Mouse (Mus musculus): ENCODE measurements around the gene Klc4. TPM values are rescaled to one million over a fixed set of nuclear protein-coding genes. Genes with fewer than 3 reads are reported as not detected.

Klc4 gene
- polyA plus RNA-seq, 1 experiment from 2014 or later = 23.4 TPM

GRCm38 (mm10) chr17:46678416-46678815, 32.6 kb upstream of the Klc4 start, which contains the start of gene Mea1:
TSS of gene Mea1 (plus strand) at chr17:46678793.
- ATAC-seq (ENCODE audit: insufficient number of reproducible peaks, low FRiP score, low TSS enrichment, low read depth) = no peak
- Histone ChIP-seq H3K4me1 (peaks cover 44% of the 10 kb centered on the region), H3K9me3 (replicated peaks) (no peaks in the 10 kb centered on the region), H3K27me3 (no peaks in the 10 kb centered on the region), H3K9ac (peak within 1 kb of the TSS; percentile 78; the same call in 1 of the 2 replicates), H3K4me3 (replicated peaks) (peak within 1 kb of the TSS; percentile 90), H3K27ac (replicated peaks) (peak within 1 kb of the TSS; percentile 93; the same call in 1 of the 2 replicates), H3K36me3 (peaks cover 45% of the 10 kb centered on the region), H3K4me2 (replicated peaks) (peak within 1 kb of the TSS; percentile 80)
- 79% methylated on average over 8 of the region's 9 CpGs for WGBS

GRCm38 (mm10) chr17:46674530-46675283, 28.9 kb upstream of the Klc4 start:
- ATAC-seq (ENCODE audit: insufficient number of reproducible peaks, low FRiP score, low TSS enrichment, low read depth) = peak; percentile 49

GRCm38 (mm10) chr17:46673850-46674529, 28.2 kb upstream of the Klc4 start, which contains the start of gene Rrp36:
TSS of gene Rrp36 (minus strand) at chr17:46674352.
- peak; percentile 94 for ATAC-seq (ENCODE audit: insufficient number of reproducible peaks, low FRiP score, low TSS enrichment, low read depth)
- H3K27me3 ChIP-seq = no peaks in the 10 kb centered on the region
- peak within 1 kb of the TSS; percentile 96 for H3K27ac ChIP-seq (replicated peaks)
- no peaks in the 10 kb centered on the region for H3K9me3 ChIP-seq (replicated peaks)
- H3K4me3 ChIP-seq (replicated peaks) = peak within 1 kb of the TSS; percentile 73
- peaks cover 34% of the 10 kb centered on the region for H3K4me1 ChIP-seq
- H3K4me2 ChIP-seq (replicated peaks) = peak within 1 kb of the TSS; percentile 73
- under 1% methylated on average over 43 of the region's 43 CpGs for WGBS
- H3K36me3 ChIP-seq = peaks cover 60% of the 10 kb centered on the region
- peak within 1 kb of the TSS; percentile 69 for H3K9ac ChIP-seq

More at GRCm38 (mm10) chr17:46674530-46675283, 28.9 kb upstream of the Klc4 start:
- Histone ChIP-seq H3K9ac (peak overlapping the region; percentile 40; the same call in 1 of the 2 replicates), H3K27ac (replicated peaks) (peak overlapping the region; percentile 96), H3K4me1 (peaks cover 41% of the 10 kb centered on the region), H3K36me3 (peaks cover 54% of the 10 kb centered on the region), H3K4me2 (replicated peaks) (peak overlapping the region; percentile 73), H3K9me3 (replicated peaks) (no peaks in the 10 kb centered on the region), H3K27me3 (no peaks in the 10 kb centered on the region), H3K4me3 (replicated peaks) (peak overlapping the region; percentile 73)
- 17% methylated on average over 15 of the region's 15 CpGs for WGBS

DNA sequence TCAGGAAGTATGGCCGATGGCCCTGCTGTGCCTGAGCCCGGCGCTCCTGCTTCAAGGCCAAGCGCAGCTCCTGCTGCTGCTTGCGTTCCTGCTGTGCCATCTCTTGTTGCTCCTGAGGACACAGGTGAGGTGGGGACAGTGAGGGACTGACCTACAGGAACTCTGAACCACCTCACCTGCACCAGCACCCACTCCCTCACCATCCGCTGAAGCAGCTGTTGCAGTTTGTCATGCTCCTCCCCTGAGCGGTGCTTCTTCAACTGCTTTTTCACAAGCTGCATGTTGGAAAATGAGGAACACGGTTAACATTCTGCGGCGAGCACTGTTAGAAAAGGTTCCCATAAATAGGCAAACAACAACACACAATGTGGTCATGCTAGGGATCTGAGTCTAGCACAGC, 24.1 kb upstream of the Klc4 start:
- no peaks in the 10 kb centered on the region for H3K9me3 ChIP-seq (replicated peaks)
- H3K4me1 ChIP-seq = peaks cover 18% of the 10 kb centered on the region
- H3K9ac ChIP-seq = no peak overlapping the region
- no peak overlapping the region for H3K4me2 ChIP-seq (replicated peaks)
- H3K27ac ChIP-seq (replicated peaks) = no peak overlapping the region
- no peak overlapping the region for H3K4me3 ChIP-seq (replicated peaks)
- no peak for ATAC-seq (ENCODE audit: insufficient number of reproducible peaks, low FRiP score, low TSS enrichment, low read depth)
- WGBS = 95% methylated on average over 10 of the region's 10 CpGs
- H3K27me3 ChIP-seq = no peaks in the 10 kb centered on the region
- H3K36me3 ChIP-seq = peaks cover 55% of the 10 kb centered on the region

- H3K4me2 ChIP-seq (replicated peaks) = no peak overlapping the region
- no peak overlapping the region for H3K27ac ChIP-seq (replicated peaks)
- H3K4me1 ChIP-seq = peaks cover 2% of the 10 kb centered on the region; the same call in 1 of the 2 replicates
- H3K36me3 ChIP-seq = peaks cover 73% of the 10 kb centered on the region
- no peaks in the 10 kb centered on the region for H3K9me3 ChIP-seq (replicated peaks)
- 92% methylated on average over 16 of the region's 16 CpGs for WGBS
- H3K9ac ChIP-seq = no peak overlapping the region
- no peak overlapping the region for H3K4me3 ChIP-seq (replicated peaks)
- no peak for ATAC-seq (ENCODE audit: insufficient number of reproducible peaks, low FRiP score, low TSS enrichment, low read depth)
- no peaks in the 10 kb centered on the region for H3K27me3 ChIP-seq
These were observed 21.9 kb upstream of the Klc4 start for GRCm38 (mm10) chr17:46667712-46668111.

DNA sequence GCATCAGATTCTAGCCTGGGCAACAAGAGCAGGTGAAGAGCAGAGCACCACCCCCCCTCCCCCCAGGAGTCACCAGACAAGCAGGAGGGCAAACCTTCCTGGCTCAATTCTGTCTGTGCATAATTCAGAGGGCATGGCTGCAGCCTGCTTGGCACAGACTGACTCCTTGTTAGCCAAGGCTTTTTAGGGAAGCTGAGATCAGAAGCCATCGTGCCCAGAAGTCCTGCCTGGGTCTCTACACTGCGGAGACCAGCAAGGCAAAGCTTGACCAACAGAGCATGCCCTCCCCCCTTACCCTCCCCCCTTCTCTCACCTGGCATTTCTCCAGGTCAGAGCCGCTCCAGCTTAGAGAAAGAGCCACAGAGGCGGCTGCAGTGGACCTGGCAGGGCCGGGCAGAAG, 16.9 kb upstream of the Klc4 start:
- Histone ChIP-seq H3K27ac (replicated peaks) (no peak overlapping the region), H3K9ac (no peak overlapping the region), H3K4me3 (replicated peaks) (no peak overlapping the region), H3K4me2 (replicated peaks) (no peak overlapping the region), H3K36me3 (peaks cover 91% of the 10 kb centered on the region), H3K9me3 (replicated peaks) (no peaks in the 10 kb centered on the region), H3K27me3 (no peaks in the 10 kb centered on the region), H3K4me1 (no peaks in the 10 kb centered on the region)
- no peak for ATAC-seq (ENCODE audit: insufficient number of reproducible peaks, low FRiP score, low TSS enrichment, low read depth)
- 89% methylated on average over 5 of the region's 5 CpGs for WGBS

- Histone ChIP-seq H3K36me3 (peaks cover 94% of the 10 kb centered on the region), H3K9ac (no peak overlapping the region), H3K27me3 (no peaks in the 10 kb centered on the region), H3K27ac (replicated peaks) (no peak overlapping the region), H3K9me3 (replicated peaks) (no peaks in the 10 kb centered on the region), H3K4me1 (no peaks in the 10 kb centered on the region), H3K4me3 (replicated peaks) (no peak overlapping the region), H3K4me2 (replicated peaks) (no peak overlapping the region)
- WGBS = 90% methylated on average over 12 of the region's 12 CpGs
- no peak for ATAC-seq (ENCODE audit: insufficient number of reproducible peaks, low FRiP score, low TSS enrichment, low read depth)
These were observed 16.2 kb upstream of the Klc4 start for GRCm38 (mm10) chr17:46661981-46662380.

DNA sequence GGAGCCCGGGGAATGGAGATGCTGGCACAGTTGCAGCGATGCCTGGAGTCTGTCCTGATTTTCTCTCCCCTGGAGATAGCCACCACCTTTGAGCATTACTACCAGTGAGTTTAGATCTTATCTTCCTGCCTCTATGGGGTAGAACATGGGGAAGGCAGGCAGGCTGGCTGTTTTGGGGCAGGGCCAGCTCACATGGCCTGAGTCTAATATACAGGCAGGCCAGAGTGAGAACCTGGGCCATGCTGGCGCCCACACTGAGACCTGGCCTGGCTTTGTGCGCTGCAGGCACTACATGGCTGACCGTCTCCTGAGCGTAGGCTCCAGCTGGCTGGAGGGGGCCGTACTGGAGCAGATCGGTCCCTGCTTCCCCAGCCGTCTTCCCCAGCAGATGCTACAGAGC, 15.5 kb upstream of the Klc4 start:
- H3K9ac ChIP-seq = no peak overlapping the region
- H3K27me3 ChIP-seq = no peaks in the 10 kb centered on the region
- H3K9me3 ChIP-seq (replicated peaks) = no peaks in the 10 kb centered on the region
- H3K27ac ChIP-seq (replicated peaks) = no peak overlapping the region
- H3K4me2 ChIP-seq (replicated peaks) = no peak overlapping the region
- ATAC-seq (ENCODE audit: insufficient number of reproducible peaks, low FRiP score, low TSS enrichment, low read depth) = no peak
- WGBS = 90% methylated on average over 9 of the region's 9 CpGs
- no peaks in the 10 kb centered on the region for H3K4me1 ChIP-seq
- no peak overlapping the region for H3K4me3 ChIP-seq (replicated peaks)
- H3K36me3 ChIP-seq = peaks cover 94% of the 10 kb centered on the region

GRCm38 (mm10) chr17:46656054-46656453, 10.2 kb upstream of the Klc4 start:
- H3K9me3 ChIP-seq (replicated peaks) = no peaks in the 10 kb centered on the region
- no peak overlapping the region for H3K27ac ChIP-seq (replicated peaks)
- H3K4me2 ChIP-seq (replicated peaks) = no peak overlapping the region
- H3K4me1 ChIP-seq = peaks cover 35% of the 10 kb centered on the region
- peaks cover 82% of the 10 kb centered on the region for H3K36me3 ChIP-seq
- no peak for ATAC-seq (ENCODE audit: insufficient number of reproducible peaks, low FRiP score, low TSS enrichment, low read depth)
- WGBS = 85% methylated on average over 6 of the region's 6 CpGs
- no peaks in the 10 kb centered on the region for H3K27me3 ChIP-seq
- H3K9ac ChIP-seq = no peak overlapping the region
- H3K4me3 ChIP-seq (replicated peaks) = no peak overlapping the region

DNA sequence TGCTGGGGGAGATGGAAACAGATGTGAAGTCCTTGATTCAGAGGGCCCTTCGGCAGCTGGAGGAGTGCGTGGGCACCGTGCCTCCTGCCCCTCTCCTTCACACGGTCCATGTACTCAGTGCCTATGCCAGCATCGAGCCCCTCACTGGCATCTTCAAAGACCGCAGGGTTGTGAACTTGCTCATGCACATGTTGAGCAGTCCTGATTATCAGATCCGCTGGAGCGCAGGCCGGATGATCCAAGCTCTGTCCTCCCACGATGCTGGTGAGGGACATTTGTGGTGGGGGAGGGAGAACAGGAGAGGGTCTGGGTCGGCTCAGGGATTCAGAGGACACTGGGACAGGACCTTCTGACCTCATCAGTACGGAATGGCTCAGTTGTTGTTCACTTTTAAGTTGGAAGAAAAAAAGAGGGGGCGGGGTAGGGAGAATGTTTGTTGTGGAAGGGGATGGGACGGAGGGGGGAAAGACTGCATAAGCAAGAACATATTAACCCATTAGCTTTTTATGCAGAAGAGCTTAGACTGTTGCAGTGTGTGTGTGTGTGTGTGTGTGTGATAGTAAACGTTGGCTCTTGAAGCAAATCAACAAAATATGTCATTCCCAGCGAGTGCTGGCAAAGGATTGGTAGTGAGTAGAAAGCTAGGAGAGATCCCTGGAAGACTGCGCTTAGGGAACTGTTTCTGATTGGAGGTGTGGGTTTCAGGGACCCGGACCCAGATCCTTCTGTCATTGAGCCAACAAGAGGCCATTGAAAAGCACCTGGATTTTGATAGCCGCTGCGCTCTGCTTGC, 6.1 kb upstream of the Klc4 start:
- peak overlapping the region; percentile 97 for H3K27ac ChIP-seq (replicated peaks)

DNA sequence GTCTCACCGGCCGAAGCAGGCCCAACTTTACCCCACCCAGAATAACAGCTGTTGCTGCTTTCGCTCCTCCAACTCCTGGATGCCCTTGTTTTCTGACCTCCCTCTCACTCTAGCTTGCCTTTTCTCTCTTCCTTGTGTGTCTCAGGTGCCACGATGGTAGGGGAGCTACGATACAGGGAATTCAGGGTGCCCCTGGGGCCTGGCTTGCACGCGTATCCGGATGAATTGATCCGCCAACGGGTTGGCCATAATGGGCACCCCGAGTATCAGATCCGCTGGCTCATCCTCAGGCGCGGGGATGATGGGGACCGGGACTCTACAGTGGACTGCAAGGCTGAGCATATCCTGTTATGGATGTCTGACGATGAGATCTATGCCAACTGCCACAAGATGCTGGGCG, 5.5 kb upstream of the Klc4 start:
- peaks cover 48% of the 10 kb centered on the region for H3K36me3 ChIP-seq
- H3K9ac ChIP-seq = peak overlapping the region; percentile 73
- peak overlapping the region; percentile 80 for H3K4me2 ChIP-seq (replicated peaks)
- H3K4me3 ChIP-seq (replicated peaks) = peak overlapping the region; percentile 71
- H3K27ac ChIP-seq (replicated peaks) = peak overlapping the region; percentile 97
- H3K27me3 ChIP-seq = no peaks in the 10 kb centered on the region
- H3K4me1 ChIP-seq = peaks cover 54% of the 10 kb centered on the region
- H3K9me3 ChIP-seq (replicated peaks) = no peaks in the 10 kb centered on the region
- 70% methylated on average over 17 of the region's 17 CpGs for WGBS
- no peak for ATAC-seq (ENCODE audit: insufficient number of reproducible peaks, low FRiP score, low TSS enrichment, low read depth)

More for the DNA sequence above, 6.1 kb upstream of the Klc4 start:
- Histone ChIP-seq H3K4me2 (replicated peaks) (peak overlapping the region; percentile 80), H3K9me3 (replicated peaks) (no peaks in the 10 kb centered on the region), H3K4me1 (peaks cover 49% of the 10 kb centered on the region), H3K9ac (peak overlapping the region; percentile 73), H3K4me3 (replicated peaks) (peak overlapping the region; percentile 71), H3K27me3 (no peaks in the 10 kb centered on the region), H3K36me3 (peaks cover 55% of the 10 kb centered on the region)
- ATAC-seq (ENCODE audit: insufficient number of reproducible peaks, low FRiP score, low TSS enrichment, low read depth) = no peak
- 63% methylated on average over 20 of the region's 20 CpGs for WGBS
